Mouse (Mus musculus): ENCODE results near the gene Cd1d1.

- TF ChIP-seq POLR2A (IDR thresholded peaks at IDR 0.05; ENCODE audit: low read depth, low read length) (no peak), CTCF (conservative IDR thresholded peaks at IDR 0.05; ENCODE audit: insufficient read depth, insufficient read length, low read depth, low read length) (no peak)
Observed at GRCm38 (mm10) chr3:86996111-86996510, 3.1 kb downstream of the Cd1d1 start.

Data from kidney, adult 2 months (tissue).